Mouse (Mus musculus) heart, postnatal 0 days (tissue): Measurements from ENCODE around the gene Gm2431.
"Not testable (repeated sequence)": the region's sequence is repeated elsewhere in the genome, so short reads cannot be mapped to it uniquely, and the experiment has no call there.

ENCODE experiments used
- CTCF ChIP-seq: IDR thresholded peaks from 2 replicates; pipeline ENCODE4 v1.5.1; 2016; ENCODE audit warnings: antibody characterized with exemption, control low read depth, low read depth
- EP300 ChIP-seq: IDR thresholded peaks from 2 replicates; pipeline ENCODE4 v1.6.1; 2016; ENCODE audit warnings: antibody characterized with exemption, low read depth

DNA sequence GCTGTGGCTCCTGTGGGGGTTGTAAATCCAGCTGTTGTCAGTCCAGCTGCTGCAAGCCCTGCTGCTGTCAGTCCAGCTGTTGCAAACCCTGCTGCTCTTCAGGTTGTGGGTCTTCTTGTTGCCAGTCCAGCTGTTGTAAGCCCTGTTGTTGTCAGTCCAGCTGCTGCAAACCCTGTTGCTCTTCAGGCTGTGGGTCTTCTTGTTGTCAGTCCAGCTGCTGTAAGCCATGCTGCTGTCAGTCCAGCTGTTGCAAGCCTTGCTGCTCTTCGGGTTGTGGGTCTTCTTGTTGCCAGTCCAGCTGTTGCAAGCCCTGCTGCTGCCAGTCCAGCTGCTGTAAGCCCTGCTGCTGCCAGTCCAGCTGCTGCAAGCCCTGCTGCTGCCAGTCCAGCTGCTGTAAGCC lies 46.0 kb downstream of the Gm2431 start:
- TF ChIP-seq CTCF, EP300: not testable (repeated sequence)
